ENCODE assay signal across 11 mouse cellular contexts in genomic region chr14:46379285-46379684, GRCm38 (mm10). TPM values are rescaled to one million over a fixed set of nuclear protein-coding genes. Genes with fewer than 3 reads are reported as not detected.
A peak's percentile ranks its signal among the peaks of the same experiment; 100 is the strongest.
DNase-seq lines count a peak whose midpoint lies in the region; ATAC-seq and TF ChIP-seq lines count a peak whose summit lies in the region.
"Had no signal": no experiment of that assay in that cellular context is flagged by ENCODE, and none has a peak within 500 bp of the region (broad histone marks: within the 10 kb centered on the region; RNA-seq: fewer than 3 reads in every experiment).

Gene Gm15217, plus strand, starts transcription at chr14:46379414.

- DNase-seq in kidney, adult 9 months, result peak; percentile 58
- no peak for DNase-seq in kidney, postnatal 10 days
- DNase-seq in kidney, postnatal 36 days, result peak; percentile 42 to 47
- DNase-seq in layer of hippocampus, adult 2 months (ENCODE audit: low spot score in 2 of 2), result no peak

- H3K27me3 ChIP-seq in forebrain, embryonic 12.5 days, result peaks cover 58% of the 10 kb centered on the region
- H3K27me3 ChIP-seq in neural tube, embryonic 12.5 days (replicated peaks), result peaks cover 41% of the 10 kb centered on the region

- ATAC-seq in forebrain, embryonic 12.5 days (ENCODE audit: low FRiP score), result no peak
- no peak for ATAC-seq in neural tube, embryonic 12.5 days (ENCODE audit: low FRiP score, low read depth)
- no peak for ATAC-seq in megakaryocyte progenitor cell, adult 5-6 weeks (replicated peaks; ENCODE audit: poor library complexity)
- no peak for ATAC-seq in CD4-positive, CD25-positive, alpha-beta regulatory T cell, adult 4 months

- H3K36me3 ChIP-seq in forebrain, embryonic 12.5 days (replicated peaks), result no peaks in the 10 kb centered on the region
- no peaks in the 10 kb centered on the region for H3K36me3 ChIP-seq in neural tube, embryonic 12.5 days

- H3K4me2 ChIP-seq in forebrain, embryonic 12.5 days, result peak within 1 kb of the TSS; percentile 64
- H3K4me2 ChIP-seq in neural tube, embryonic 12.5 days (replicated peaks), result peak within 1 kb of the TSS; percentile 70

- 83% methylated on average over 12 of the region's 12 CpGs for WGBS in forebrain, embryonic 12.5 days
- 90% methylated on average over 12 of the region's 12 CpGs for WGBS in neural tube, embryonic 12.5 days

- no peak within 1 kb of the TSS for H3K27ac ChIP-seq in forebrain, embryonic 12.5 days
- H3K27ac ChIP-seq in neural tube, embryonic 12.5 days, result no peak within 1 kb of the TSS
- no peak within 1 kb of the TSS for H3K27ac ChIP-seq in layer of hippocampus, adult 2 months

- 0 out of 2 replicates have a peak within 1 kb of the TSS, but pooled peaks have one; percentile 30 for H3K9ac ChIP-seq in forebrain, embryonic 12.5 days
- 0 out of 2 replicates have a peak within 1 kb of the TSS, but pooled peaks have one; percentile 40 for H3K9ac ChIP-seq in neural tube, embryonic 12.5 days

- no peak for TF ChIP-seq CTCF in layer of hippocampus, adult 2 months (conservative IDR thresholded peaks at IDR 0.05)

- H3K9me3 ChIP-seq in forebrain, embryonic 12.5 days, result no peaks in the 10 kb centered on the region
- H3K9me3 ChIP-seq in neural tube, embryonic 12.5 days, result no peaks in the 10 kb centered on the region

- peak within 1 kb of the TSS; percentile 34 for H3K4me3 ChIP-seq in forebrain, embryonic 12.5 days (replicated peaks)
- H3K4me3 ChIP-seq in neural tube, embryonic 12.5 days, result peak within 1 kb of the TSS; percentile 30
- no peak within 1 kb of the TSS for H3K4me3 ChIP-seq in layer of hippocampus, adult 2 months

- peaks cover 7% of the 10 kb centered on the region for H3K4me1 ChIP-seq in forebrain, embryonic 12.5 days
- H3K4me1 ChIP-seq in neural tube, embryonic 12.5 days, result peaks cover 4% of the 10 kb centered on the region

RNA-seq across cellular contexts. Expression of gene Gm15217, which starts in this region (rescaled TPM):
- polyA plus RNA-seq in forebrain, embryonic 12.5 days (2016; fragmentation: Nextera tagmentation; extraction: Ambion mirVana), result not detected in 2 replicates
- polyA plus RNA-seq in neural tube, embryonic 12.5 days (2016; fragmentation: Nextera tagmentation; extraction: Ambion mirVana), result not detected in 2 replicates
- not detected in 2 replicates for total RNA-seq in megakaryocyte progenitor cell, adult 5-6 weeks (2015)
- not detected in 2 replicates for total RNA-seq in megakaryocyte progenitor cell, adult 5-6 weeks (2017)
- not detected for total RNA-seq in layer of hippocampus, adult 2 months (2021)
- polyA plus RNA-seq in CD4-positive, CD25-positive, alpha-beta regulatory T cell, adult 4 months (2017; shearing (Covaris generic)), result not detected
- total RNA-seq: left cerebral cortex, adult 8-10 months; MEL; neutrophil, adult 5-6 weeks had no signal

Comparison
In these comparisons a context has a peak if more than half of its experiments do, and no peak if none do; other contexts are left out.
1. DNase-seq: peak in kidney, adult 9 months (single experiment) and kidney, postnatal 36 days (2 of 2); none in kidney, postnatal 10 days (single experiment) and layer of hippocampus, adult 2 months (0 of 2).